Mouse (Mus musculus) left cerebral cortex, adult 18-20 months (tissue): Measurements from ENCODE around the gene Scgb2b26. TPM values are rescaled to one million over a fixed set of nuclear protein-coding genes. Genes with fewer than 3 reads are reported as not detected.

Experiments used
- DNase-seq, 2 experiments: peaks; one replicate each; pipeline ENCODE4 v3.0.0; 2021 to 2022; ENCODE audit warnings: low spot score in 2 of 2, mixed read lengths in 1 of 2
- long read RNA-seq, 2 experiments: library from polyadenylated mRNA; stranded (forward); transcript quantifications; one replicate each; pipeline ENCODE4 v2.0.0; 2021
- total RNA-seq, 2 experiments: library from RNA; stranded (reverse); gene quantifications; 2 replicates each; pipeline ENCODE4 v1.2.3; 2021

The Scgb2b26 gene
- total RNA-seq = not detected
- long read RNA-seq, experiment 1 = 0 reads
- long read RNA-seq, experiment 2 = 0 reads

- no peak for DNase-seq
Measured at GRCm38 (mm10) chr7:33944940-33945339, at the start of gene Scgb2b26. Gene Scgb2b26, minus strand, starts transcription at chr7:33945040.

GRCm38 (mm10) chr7:33982281-33982680 is 37.4 kb upstream of the Scgb2b26 start:
- peak in 1 of 2 experiments; percentile 45 for DNase-seq

GRCm38 (mm10) chr7:33902982-33903381 is 41.9 kb downstream of the Scgb2b26 start:
- no peak for DNase-seq

- no peak for DNase-seq
Measured at GRCm38 (mm10) chr7:33900803-33901202, 44.0 kb downstream of the Scgb2b26 start.

- no peak for DNase-seq
Measured at GRCm38 (mm10) chr7:33900007-33900406, 44.8 kb downstream of the Scgb2b26 start.

Other genes starting within 250 kb of the Scgb2b26 start
- gene Scgb2b24, start 205.7 kb downstream of the Scgb2b26 start, total RNA-seq = not detected
- not detected for gene Scgb1b24, start 201.2 kb downstream of the Scgb2b26 start, total RNA-seq
- not detected for gene Scgb2b27, start 68.9 kb upstream of the Scgb2b26 start, total RNA-seq
- gene Scgb1b27, start 76.4 kb upstream of the Scgb2b26 start, total RNA-seq = not detected
- gene Scgb1b30, start 150.4 kb upstream of the Scgb2b26 start, total RNA-seq = not detected
- gene Wtip, start 188.2 kb upstream of the Scgb2b26 start, total RNA-seq = 10 to 100 TPM in 1 of 2 experiments, 1 to 10 TPM in 1; 9.7 to 11.3 TPM
- 10 to 100 TPM; 82.9 to 92.9 TPM for gene Uba2, start 224.6 kb upstream of the Scgb2b26 start, total RNA-seq